Mouse (Mus musculus) CH12.LX (cell line): ENCODE results near the gene Taf1c.

Experiments used
- CTCF ChIP-seq, 2 experiments: IDR thresholded peaks in 1 of 2; conservative IDR thresholded peaks in 1 of 2; 2 replicates each; pipeline ENCODE4 v1.5.1; 2011 to 2012; ENCODE audit warnings: low read depth in 2 of 2, low read length in 2 of 2, improper control_type of control experiment in 1 of 2, inconsistent platforms in 1 of 2, mild to moderate bottlenecking in 1 of 2, moderate library complexity in 1 of 2
- MAZ ChIP-seq: IDR thresholded peaks from 2 replicates; pipeline ENCODE4 v1.6.1; 2012; ENCODE audit warnings: low read depth, mild to moderate bottlenecking, inconsistent platforms, low read length, improper control_type of control experiment, moderate library complexity
- POLR2A ChIP-seq: IDR thresholded peaks from 2 replicates; pipeline ENCODE4 v1.6.1; 2011; ENCODE audit warnings: low read depth, mild to moderate bottlenecking, improper control_type of control experiment, low read length
- RCOR1 ChIP-seq: conservative IDR thresholded peaks from 2 replicates; pipeline ENCODE4 v1.6.1; 2012; ENCODE audit warnings: low read depth, mild to moderate bottlenecking, inconsistent platforms, low read length, improper control_type of control experiment

DNA sequence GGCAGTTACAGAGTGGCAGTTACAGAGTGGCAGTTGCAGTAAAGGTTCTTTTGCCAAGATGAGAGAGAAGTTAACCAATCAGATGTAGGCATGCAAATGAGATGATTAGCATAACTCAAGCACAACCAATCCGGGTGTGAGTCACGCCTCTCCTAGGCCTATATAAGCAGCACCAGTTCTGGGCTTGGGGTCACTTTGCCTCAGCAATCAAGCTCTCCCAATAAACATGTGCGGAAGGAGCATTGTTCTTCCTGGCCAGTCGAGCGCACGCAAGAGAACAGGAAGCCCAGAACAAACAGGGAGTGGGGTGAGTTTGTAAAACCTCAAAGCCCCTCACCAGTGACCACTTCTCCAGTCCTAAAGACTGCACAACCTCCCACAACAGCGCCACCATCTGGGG, 41.8 kb upstream of the Taf1c start:
- no peak for TF ChIP-seq CTCF (conservative IDR thresholded peaks at IDR 0.05 in 1 of 2, IDR thresholded peaks at IDR 0.05 in 1 of 2; ENCODE audit: low read depth in 2 of 2, low read length in 2 of 2)
- no peak for TF ChIP-seq MAZ
- TF ChIP-seq POLR2A = no peak
- no peak for TF ChIP-seq RCOR1
